Mouse (Mus musculus) gastrocnemius, adult 8-10 months (tissue): ENCODE measurements at regions not wholly inside any gene's neighbourhood (a gene's known extent, or its start where the extent isn't known, plus 50 kb on each side); places are given as distances from the start of the nearest gene placed in this dataset.

Source experiments
- DNase-seq, 2 experiments: peaks; one replicate each; pipeline ENCODE4 v3.0.0; 2022; ENCODE audit warnings: low spot score in 2 of 2

DNA sequence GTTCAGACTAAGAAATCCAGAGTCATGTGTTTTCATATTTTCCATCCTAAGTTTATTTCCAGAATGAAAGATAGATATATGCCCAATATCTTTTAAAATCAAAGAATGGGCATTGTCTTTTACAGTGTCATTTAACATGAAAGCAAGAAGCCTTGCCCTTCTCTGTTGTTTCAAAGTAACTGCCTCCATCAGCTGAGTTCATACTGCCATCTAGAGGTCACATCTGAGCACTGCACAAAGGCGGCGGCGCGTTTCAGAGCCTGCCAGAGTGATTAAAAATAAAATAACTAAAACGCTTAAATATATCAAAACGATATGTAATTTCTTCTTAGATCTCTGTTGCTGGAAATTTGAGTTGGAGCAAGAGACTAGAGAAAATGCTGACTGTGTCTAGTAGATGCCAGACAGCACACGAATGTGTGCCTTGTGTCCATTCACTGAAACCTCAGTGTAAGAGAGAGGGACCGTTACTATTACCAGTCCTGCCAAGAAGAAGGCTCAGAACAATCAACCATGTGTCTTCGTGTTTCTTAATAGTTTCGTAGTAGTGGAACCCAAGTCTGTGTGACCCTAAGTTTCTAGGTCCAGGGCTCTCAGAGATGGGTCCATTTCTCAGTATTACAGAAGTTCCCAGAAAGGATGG, 123.0 kb upstream of the Daam1 start:
- peak; percentile 35 to 46 for DNase-seq

DNA sequence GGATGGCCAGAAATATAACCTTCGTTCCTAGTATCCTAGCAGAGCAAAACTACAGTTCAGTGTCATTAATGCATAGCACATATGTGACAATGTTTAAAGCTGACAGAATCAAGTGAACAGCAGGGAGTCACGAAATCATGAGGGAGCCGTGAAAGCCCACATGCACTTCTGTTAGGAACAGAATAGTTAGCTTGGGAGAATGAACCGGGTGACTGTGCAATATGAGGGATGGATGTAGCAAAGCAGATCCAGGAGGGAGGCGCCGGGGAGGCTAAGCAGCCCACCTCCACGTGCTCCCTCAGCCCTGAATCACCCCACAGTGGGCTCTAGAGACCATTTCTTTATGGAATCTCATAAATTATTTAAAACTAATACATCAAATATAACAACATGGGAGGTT, 116.3 kb upstream of the Daam1 start:
- DNase-seq = no peak

DNA sequence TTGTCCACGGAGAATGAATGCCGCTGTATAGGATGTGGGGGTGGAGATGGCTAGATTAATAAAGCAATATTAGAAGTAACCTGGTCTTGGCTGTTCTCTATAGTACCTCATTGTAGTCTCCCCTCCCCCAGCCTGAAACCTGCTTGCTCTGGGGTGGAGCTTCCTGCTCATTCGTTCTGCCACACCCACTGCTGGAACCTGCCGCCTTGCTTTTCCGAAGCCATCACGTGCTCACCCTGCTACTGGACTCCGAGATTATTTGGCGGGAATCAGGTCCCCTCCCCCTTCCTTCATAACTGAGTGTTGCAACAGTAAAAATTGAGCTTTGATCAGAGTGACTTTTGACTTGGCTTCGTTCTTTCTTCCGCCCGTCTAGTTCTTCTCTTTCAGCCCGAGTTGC, 112.5 kb upstream of the Daam1 start:
- DNase-seq = peak in 1 of 2 experiments; percentile 3

DNA sequence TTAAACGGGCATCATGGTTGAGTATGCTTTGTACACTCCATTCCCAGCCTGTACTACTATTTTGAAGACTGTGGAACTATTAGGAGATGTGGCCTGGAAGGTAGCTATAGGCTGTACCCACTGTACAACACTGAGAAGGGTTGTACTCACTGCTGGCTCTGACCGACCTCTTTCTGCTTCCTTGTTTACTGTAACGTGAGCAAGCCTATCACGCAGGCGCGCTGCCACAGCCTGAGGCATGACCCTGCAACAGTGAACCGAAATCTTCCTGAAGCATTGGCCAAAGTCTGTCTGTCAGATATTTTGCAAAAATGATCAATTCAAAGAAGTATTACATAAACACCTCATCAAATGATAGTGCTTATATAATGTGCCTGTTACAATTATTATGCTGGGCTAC, 112.0 kb upstream of the Daam1 start:
- DNase-seq = no peak

DNA sequence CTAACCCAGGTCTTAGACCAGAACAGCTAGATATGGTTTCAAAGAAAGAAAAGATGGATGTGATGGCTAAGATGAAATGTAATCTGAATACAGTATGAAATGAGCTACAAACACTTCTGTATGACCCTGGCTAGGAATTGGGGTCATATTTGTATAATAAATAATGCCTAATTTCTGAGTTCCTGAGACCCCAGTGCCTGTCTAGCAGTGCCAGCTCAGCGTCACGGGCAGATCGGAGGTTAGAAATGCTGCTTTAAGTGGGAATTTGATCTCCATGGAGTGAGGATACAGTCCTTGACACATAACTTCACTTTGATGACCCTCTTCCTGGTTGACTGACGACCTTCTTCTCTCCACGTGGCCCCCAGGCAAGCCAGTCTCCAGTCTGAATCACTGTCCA, 105.7 kb upstream of the Daam1 start:
- DNase-seq = no peak

DNA sequence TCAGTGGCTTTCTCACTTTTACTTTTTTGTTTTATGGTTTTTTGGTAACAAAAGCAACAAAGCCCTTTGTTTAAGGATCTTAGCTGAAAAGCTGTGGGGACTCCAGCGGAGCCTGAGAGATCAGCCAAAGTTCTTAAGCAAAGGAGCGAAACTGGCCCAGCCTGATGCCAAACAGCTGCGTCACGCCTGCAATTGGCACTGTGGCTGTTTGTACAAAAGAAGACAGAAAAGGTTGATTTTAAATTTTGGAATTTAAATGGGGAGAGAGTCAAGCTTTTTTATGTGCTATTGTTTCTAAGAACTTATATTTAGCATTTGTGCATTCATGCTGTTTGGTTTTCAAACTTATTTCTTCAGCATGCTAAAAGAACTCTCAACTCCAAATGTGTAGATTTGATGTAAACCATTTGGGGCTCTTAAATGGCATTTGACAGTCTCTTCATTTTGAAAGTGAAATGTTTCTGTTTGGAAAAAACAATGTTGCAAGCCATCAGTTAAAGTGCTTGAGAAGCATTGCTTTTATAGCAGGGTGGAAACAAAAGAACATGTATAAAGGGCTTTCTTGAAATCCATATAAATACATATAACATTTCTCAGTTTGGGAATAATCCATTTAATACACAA, 105.1 kb upstream of the Daam1 start:
- DNase-seq = peak; percentile 14 to 45

DNA sequence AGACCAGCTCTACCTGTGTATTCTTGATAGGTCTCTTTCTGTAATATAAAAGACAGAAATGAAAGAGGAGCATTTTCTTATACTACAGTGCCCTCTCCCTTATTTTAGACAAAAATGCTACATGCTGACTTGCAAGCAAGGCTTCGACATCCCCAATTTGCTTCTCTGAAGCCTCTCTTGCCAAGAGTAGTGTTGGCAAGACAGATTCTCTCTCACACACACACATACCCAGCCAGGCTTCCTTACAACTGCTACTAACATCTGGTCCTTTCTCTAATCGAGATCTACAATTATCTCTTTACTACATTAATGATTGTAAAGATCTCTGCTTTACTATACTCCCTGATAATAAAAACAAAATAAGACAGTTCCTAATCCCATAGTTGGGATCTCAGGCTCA, 87.5 kb upstream of the Daam1 start:
- no peak for DNase-seq

DNA sequence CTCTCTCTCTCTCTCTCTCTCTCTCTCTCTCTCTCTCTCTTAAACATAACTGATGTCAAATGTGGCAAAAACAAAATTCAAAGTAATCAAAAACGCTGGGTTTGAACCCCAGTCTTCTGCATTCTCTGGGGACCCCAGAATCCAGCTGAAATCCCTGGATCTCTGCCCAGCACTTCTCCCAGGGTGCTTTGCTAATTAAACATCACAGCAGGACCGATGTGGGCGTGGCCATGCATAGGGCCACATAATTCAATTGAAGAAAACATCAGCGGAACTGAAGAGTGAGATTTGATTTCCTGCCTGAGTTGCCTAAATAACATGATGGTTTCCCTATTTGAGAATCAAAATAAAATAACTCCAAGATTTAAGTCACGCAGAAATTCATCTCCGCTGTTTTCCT, 84.9 kb upstream of the Daam1 start:
- peak in 1 of 2 experiments; percentile 42 for DNase-seq

DNA sequence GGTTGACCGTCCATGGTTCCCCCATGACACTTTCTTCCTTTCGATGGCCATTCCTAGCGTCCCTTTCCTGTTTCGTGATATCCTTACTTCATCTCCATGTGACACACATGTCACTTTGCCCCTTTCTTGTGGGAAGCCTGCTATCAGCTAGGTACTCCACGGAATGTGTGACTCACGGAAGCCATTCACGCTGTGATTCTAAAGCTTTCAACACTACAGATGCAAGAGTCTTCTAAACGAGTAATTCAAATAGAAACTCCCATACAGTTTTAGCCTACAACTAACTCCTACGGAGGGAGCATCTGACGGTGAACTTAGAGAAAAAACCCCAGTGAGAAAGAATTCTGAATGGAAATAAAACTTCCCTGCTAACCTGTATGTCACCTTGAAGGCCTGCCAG, 83.5 kb upstream of the Daam1 start:
- DNase-seq = no peak

DNA sequence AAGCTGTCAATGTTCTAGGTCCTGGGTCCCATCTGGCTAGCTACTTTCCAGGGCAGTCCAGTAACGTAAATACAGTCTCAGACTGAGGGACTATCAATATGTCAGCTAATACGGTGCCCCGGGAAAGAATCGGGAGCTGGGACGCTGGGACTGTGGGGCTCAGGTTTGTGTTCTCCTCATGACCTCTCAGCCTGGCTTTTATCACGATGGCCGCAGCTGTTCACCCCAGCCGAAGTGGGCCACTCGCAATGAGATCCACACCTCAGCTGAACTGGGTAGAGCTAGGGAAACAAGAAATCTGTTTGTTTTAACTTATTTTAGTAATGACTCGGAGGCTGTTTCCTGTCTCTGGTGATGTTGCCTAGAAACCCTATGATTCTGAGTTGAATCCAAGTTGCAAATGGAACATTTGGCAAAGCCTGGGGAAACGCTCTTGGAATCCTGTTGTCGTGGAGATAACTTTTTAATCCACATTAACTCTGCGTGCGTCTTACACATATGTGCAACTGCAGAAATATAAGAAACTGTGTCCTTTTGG, 83.0 kb upstream of the Daam1 start:
- DNase-seq = peak; percentile 6 to 25

DNA sequence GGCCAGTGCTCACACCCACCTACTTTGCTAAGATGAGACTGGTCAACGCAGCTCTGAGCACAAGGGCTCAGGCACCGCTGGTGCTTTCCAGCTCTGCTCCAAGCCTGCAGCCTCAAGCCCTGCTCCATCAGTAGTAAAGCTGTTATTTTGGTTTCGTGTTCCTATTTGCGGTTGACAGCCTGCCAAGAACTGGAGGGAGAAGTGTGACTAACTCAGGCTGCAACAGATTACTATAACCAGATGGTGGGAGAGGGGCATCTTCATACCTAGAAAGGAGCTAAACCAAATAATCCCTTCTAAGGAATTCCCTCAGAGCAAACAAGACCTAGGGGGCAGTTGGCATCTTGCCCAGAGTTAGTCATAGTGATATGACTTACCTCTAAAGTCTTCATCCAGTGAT, 82.1 kb upstream of the Daam1 start:
- DNase-seq = peak; percentile 40 to 61

DNA sequence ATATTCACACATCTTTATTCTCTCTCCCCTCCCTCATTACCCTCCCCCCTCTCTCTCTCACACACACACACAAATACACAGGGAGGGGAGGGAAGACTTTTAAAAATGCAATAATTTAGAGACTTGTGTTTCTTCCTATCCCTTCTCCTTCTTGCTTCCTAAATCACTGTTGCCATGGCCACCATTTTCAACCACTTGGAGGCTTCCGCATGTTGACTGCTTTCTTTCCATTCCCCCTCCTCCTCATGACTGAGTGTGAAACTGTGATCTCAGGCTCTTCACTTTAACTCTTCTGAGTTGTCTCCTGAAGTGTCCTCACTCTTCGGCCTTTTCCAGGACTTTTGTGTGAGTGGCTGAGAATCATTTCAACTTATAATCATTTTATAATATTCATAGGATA, 81.2 kb upstream of the Daam1 start:
- no peak for DNase-seq

DNA sequence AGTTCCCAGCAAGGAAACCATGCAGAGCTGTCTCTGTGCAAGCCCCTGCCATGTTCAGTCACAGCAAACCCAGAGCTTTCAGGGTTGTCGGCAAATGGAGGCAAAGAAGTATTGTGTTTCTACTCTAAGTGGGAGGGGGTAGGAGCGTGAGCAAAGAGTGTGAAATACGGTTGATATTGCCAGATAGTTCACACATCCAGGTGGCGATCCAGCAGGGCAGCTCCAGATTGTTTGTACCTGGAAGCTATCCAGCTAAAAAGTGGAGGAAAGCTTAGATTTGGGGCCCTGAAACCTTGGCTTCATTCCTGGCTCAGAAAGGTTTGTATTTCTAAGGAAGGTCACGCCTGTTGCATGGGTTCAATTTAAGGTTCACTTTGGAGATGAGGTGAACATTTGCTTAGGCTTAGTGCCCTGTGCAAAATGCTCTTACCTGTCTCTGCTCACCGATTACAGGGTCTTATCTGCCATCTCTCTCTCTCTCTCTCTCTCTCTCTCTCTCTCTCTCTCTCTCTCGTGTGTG, 78.1 kb upstream of the Daam1 start:
- DNase-seq = no peak

DNA sequence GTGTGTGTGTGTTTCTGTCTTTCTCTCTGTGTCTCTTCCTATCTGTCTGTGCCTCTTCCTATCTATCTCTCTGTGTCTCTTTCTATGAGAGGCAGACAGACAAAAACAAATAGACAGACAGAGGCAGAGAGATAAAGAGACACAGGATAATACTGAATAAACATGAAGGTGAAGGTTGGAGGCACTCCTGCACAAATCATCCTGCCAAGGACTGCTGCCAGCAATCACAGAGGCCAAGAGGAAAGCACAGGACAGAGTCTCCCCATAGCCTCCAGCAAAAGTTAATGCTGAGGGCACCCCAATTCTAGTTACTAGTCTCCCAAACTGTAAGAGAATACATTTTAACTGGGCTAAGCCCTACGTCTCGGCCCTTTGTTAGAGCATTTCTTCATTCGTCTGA, 77.6 kb upstream of the Daam1 start:
- DNase-seq = no peak

DNA sequence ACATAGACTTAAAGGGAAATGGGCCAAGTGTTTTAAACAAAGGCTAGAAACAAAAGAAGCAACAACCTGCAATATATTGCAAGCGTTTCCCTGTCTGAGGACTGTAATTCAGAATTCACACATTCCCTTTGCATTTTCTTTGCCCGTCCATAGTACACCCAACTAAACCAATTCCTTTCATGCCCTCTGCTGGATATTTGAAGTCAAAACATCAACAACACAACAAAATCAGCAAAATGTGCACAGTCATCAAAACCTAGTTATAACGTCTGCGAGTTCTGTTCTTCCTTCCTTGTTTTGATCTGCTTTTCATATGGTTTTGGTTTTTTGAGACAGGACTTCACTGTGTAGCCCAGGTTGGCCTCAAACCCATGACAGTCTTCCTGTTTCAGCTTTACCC, 67.7 kb upstream of the Daam1 start:
- DNase-seq = no peak

DNA sequence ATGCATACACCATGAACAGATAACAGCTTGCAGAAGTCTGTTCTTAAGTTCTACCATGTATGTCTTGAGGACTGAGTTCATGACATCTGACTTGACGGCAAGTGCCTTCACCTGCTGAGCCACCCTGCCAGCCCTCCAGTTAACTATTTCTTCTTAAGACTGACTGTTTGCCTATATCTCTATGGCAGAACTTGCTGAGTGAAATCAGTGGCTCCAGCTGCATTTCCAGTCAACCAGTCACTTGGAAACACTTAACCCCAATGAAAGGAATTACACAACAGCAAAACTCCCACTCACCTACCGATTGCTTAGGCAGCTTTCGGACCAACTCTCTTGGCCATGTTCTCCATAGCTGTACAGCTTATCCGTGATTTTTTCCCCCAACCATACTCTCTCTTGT, 64.8 kb upstream of the Daam1 start:
- DNase-seq = no peak

DNA sequence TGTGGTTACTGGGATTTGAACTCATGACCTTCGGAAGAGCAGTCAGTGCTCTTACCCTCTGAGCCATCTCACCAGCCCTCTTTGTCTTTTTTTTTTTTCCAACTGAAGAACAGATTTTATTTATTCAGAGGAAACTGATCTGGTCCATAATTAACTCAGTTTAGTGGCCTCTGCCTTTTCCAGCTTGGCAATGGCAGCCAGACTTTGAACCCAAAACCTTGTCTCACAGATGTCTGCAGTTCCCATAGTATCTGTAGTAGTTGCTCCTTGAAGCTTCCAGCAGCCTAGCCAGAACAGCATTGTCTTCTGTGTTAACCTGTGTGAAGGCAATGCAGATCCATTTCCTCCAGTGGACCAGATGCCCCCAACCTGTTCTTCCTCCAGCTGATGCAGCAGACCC, 64.2 kb upstream of the Daam1 start:
- no peak for DNase-seq

DNA sequence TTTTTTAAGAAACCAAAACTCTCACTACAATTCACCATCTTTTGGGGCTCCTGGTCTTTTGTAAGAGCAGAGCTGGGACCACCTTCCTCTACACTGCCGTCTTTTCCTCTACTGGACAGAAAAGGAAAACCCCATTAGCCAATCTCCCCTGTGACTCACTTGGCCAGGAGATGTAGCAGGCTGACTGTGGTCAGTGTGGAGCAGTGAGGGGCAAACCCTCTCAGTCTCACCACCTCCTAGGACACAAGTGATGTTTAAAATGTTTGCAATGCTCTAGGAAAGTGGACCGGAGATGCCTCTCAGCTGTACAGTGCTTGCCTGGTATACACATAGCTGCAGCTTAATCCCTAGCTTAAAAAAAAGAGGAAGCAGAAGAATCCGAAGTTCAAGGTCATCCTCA, 63.0 kb upstream of the Daam1 start:
- DNase-seq = no peak

DNA sequence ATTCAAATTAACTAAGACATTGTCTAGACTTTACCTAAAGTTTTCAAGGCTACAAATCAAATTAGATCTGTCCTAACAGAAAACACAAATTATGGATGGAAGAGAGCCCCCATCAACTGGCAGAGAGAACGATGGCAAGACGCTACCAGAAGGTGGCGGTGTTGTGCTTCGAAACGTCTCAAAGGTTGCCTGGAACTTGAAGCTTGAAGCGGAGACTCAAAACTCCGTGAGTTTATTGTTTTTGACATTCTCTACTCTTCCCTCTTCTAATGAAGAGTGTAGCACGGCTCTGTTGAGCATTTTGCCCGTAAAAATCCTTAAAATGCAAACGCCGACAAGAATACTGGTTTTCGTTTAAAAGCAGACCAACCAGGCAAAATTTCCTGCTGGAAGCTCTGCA, 62.4 kb upstream of the Daam1 start:
- peak; percentile 42 to 57 for DNase-seq

DNA sequence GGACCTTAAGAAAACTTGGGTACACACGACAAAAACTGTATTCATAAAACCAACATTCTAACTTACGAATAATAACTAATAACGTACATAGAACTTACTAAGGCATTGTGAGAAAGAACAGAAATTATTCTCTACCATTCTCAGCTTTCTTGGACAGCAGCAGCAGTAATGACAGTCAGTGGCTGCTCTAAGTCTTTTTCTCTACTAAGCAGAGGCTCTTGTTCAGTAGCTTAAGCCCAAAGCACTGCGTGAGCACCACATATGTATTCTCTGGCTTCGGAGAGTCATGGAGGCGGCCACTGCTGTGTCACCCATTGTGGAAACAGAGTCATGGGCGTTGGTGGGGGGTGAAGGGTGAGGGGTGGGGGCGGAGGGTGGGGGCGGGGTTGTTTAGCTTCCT, 62.0 kb upstream of the Daam1 start:
- no peak for DNase-seq

DNA sequence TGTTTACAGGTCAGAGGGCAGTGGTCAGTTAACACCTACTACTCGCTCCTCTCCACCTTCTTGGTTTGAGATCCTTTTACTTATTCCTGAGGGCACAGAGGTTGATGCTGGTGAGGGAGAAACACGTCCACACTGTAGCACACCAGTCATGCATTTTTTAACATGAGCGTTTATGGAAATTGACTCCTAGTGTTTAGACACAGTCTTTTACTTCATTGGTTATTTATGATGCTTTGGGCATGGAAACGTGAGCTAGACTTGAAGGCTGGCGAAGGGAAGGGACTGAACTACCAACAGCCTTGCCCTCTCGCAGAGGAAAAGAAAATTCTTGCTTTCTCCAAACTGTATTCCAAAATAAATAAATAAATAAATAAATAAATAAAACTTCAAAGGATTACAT, 61.6 kb upstream of the Daam1 start:
- DNase-seq = no peak

DNA sequence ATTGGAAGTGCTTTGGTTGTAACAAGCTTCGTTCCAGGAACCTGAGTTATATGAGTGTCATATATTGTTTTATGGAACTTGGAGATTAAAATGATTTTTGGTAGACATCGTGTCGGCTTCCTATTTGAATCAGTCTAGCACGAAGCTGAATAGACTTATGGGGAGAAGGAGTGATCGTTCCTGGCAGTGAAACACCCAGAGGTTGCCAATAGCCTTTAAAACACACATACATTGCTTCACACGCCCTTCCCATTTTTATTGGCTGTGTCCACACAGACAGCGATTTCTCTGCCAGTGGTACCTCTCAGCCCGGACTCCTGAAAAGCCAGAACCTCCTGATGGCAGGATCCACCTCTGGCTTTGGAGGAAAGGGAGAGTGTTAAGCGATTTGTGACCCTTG, 57.0 kb upstream of the Daam1 start:
- no peak for DNase-seq

DNA sequence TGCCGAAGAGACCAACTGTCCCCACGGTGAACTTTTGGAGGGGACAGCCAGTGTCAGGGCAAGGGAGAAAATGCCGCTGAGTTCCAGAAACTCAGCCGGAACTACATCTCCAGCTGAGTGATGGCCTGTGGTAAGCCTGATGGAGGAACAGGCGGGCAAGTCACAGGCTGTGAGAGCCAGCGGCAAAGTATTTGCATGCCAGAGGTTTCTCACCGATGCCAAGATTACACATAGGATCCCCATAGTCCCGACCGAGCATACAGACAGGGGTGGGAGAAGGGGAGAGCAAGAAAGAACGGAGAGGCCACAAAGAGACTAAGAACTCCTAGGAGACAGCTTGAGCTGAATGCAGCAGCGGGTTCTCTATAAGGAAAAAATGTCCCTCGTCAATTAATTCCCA, 55.8 kb upstream of the Daam1 start:
- DNase-seq = no peak
